Mouse (Mus musculus) lung, postnatal 0 days (tissue): Measurements from ENCODE around the gene Lin28a. TPM values are rescaled to one million over a fixed set of nuclear protein-coding genes. Genes with fewer than 3 reads are reported as not detected.

Source experiments
- ATAC-seq: fragments of 200-750 bp; cut with Nextera tagmentation; 2 replicates; pipeline ENCODE4 v1.8.0; 2017; ENCODE audit warnings: moderate library complexity
- DNase-seq: peaks from one replicate; pipeline ENCODE4 v3.0.0-alpha.2; 2016; ENCODE audit warnings: low spot score
- H3K27ac ChIP-seq: fragments of 300-500 bp; sonication (generic); 2 replicates; pipeline ENCODE4 v1.5.1; 2014; ENCODE audit warnings: antibody characterized with exemption, mild to moderate bottlenecking, low read length, mixed read lengths
- H3K27me3 ChIP-seq: fragments of 300-500 bp; sonication (generic); replicated peaks from 2 replicates; pipeline ENCODE4 v1.6.1; 2014; ENCODE audit warnings: low read length, mixed read lengths; ENCODE audit not compliant: insufficient read depth
- H3K36me3 ChIP-seq: fragments of 300-500 bp; sonication (generic); 2 replicates; pipeline ENCODE4 v1.6.1; 2014; ENCODE audit warnings: low read length, mixed read lengths; ENCODE audit not compliant: insufficient read depth
- H3K4me1 ChIP-seq: fragments of 300-500 bp; sonication (generic); 2 replicates; pipeline ENCODE4 v1.6.1; 2014; ENCODE audit warnings: antibody characterized with exemption, low read depth, low read length, mixed read lengths; ENCODE audit not compliant: insufficient read depth
- H3K4me2 ChIP-seq: fragments of 300-500 bp; sonication (generic); replicated peaks from 2 replicates; pipeline ENCODE4 v1.6.1; 2014; ENCODE audit warnings: low read depth, mild to moderate bottlenecking, low read length, moderate library complexity, mixed read lengths
- H3K4me3 ChIP-seq: fragments of 300-500 bp; sonication (generic); 2 replicates; pipeline ENCODE4 v1.5.1; 2014; ENCODE audit warnings: low read depth, low read length
- H3K9ac ChIP-seq: fragments of 300-500 bp; sonication (generic); replicated peaks from 2 replicates; pipeline ENCODE4 v1.6.1; 2014; ENCODE audit warnings: low read depth, mild to moderate bottlenecking
- H3K9me3 ChIP-seq: fragments of 300-500 bp; sonication (generic); 2 replicates; pipeline ENCODE4 v1.6.1; 2016; ENCODE audit warnings: low read length, mixed read lengths
- CTCF ChIP-seq: IDR thresholded peaks from 2 replicates; pipeline ENCODE4 v1.5.1; 2016; ENCODE audit warnings: antibody characterized with exemption, mild to moderate bottlenecking
- EP300 ChIP-seq: IDR thresholded peaks from 2 replicates; pipeline ENCODE4 v1.6.1; 2016; ENCODE audit warnings: antibody characterized with exemption, mild to moderate bottlenecking, control low read depth
- WGBS: fragments of 180-500 bp; shearing (Covaris S2); extraction: QIAGEN DNeasy Blood & Tissue Kit; methylation state at CpG from one replicate; pipeline ENCODE4 v1.1.7; 2014; 5-methylcytosine and 5-hydroxymethylcytosine counted together
- polyA plus RNA-seq: library from polyadenylated mRNA; unstranded; fragments of >200 nt; fragmentation: Nextera tagmentation; extraction: Ambion mirVana; gene quantifications from 2 replicates; pipeline ENCODE4 v1.2.1, GENCODE M21; 2015

Lin28a gene
- polyA plus RNA-seq, 1 experiment from 2014 or later: not detected

DNA sequence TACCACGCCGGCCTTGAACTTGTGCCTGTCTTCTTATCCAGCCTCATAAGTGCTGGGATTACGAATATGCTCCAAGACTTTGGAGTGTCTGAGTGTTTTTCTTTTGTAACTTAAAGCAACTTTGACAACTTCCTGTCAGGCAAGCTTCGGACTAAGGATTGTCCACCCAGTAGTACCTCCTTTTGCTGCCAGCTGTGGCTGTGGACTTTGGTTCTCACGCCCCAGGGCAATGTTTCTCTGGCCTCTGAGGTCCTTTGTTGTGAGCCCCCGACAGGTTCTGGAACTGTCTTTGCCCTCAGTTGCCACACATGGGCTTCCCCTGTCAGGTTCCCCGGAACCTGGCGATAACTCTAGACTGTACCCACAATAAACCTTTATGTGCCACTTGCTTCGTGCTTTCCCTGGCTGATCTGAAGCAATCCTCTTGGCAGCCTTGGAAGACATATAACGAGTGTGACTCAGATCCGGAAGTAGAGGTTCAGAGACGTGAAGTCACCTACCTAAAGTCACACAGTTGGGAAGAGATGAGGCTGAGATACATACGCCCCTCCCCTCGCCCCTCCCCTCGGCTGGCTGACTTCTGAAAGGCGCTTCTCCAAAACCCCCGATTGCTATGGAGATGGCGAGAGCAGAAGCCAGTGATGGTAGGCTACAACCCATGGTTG lies 42.7 kb upstream of the Lin28a start:
- H3K27ac ChIP-seq: peak overlapping the region; percentile 2; the same call in 1 of the 2 replicates
- 0 out of 2 replicates have a peak, but pooled peaks have one; percentile 13 for ATAC-seq
- no peak overlapping the region for H3K4me3 ChIP-seq

GRCm38 (mm10) chr4:134060135-134060865 lies 41.7 kb upstream of the Lin28a start, which contains the start of gene Crybg2:
TSS of gene Crybg2 (plus strand) at chr4:134060815.
- no peak within 1 kb of the TSS for H3K9ac ChIP-seq
- H3K27me3 ChIP-seq: no peaks in the 10 kb centered on the region
- H3K36me3 ChIP-seq: no peaks in the 10 kb centered on the region
- WGBS: 42% methylated on average over 28 of the region's 28 CpGs
- no peak for TF ChIP-seq CTCF
- 0 out of 2 replicates have a peak within 1 kb of the TSS, but pooled peaks have one; percentile 2 for H3K27ac ChIP-seq
- DNase-seq (no peak), ATAC-seq (no peak)
- H3K4me2 ChIP-seq: no peak within 1 kb of the TSS
- H3K4me1 ChIP-seq: no peaks in the 10 kb centered on the region
- H3K9me3 ChIP-seq: no peaks in the 10 kb centered on the region
- no peak within 1 kb of the TSS for H3K4me3 ChIP-seq

More for the DNA sequence above, 42.7 kb upstream of the Lin28a start:
- no peak overlapping the region for H3K4me2 ChIP-seq
- no peak for TF ChIP-seq EP300
- TF ChIP-seq CTCF: no peak
- DNase-seq: peak; percentile 20
- H3K36me3 ChIP-seq: no peaks in the 10 kb centered on the region
- H3K9me3 ChIP-seq: no peaks in the 10 kb centered on the region
- WGBS: 50% methylated on average over 18 of the region's 18 CpGs
- H3K27me3 ChIP-seq: no peaks in the 10 kb centered on the region
- H3K9ac ChIP-seq: no peak overlapping the region
- H3K4me1 ChIP-seq: no peaks in the 10 kb centered on the region

DNA sequence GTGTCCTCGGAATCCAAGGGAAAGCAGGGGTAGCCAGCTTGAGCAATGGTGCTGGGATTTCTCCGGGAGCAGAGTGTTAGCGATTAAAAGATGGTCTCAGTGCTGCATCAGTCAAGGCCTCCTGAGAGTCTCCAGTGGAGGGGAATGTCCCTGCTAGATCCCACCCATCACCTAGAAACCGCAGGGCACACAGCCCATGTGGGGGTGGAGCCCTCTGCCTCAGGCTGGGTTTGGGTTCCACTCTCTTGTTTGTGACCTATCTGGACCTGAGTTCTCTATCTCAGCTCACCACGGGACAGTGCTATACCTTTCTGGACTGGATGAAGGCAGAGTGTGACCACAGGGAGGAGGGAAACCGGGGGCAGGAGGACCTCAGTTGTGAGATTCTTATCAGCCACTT lies 40.3 kb upstream of the Lin28a start:
- H3K27ac ChIP-seq: no peak overlapping the region
- H3K9me3 ChIP-seq: no peaks in the 10 kb centered on the region
- no peak overlapping the region for H3K9ac ChIP-seq
- DNase-seq (no peak), ATAC-seq (no peak)
- no peak overlapping the region for H3K4me2 ChIP-seq
- no peaks in the 10 kb centered on the region for H3K36me3 ChIP-seq
- no peak overlapping the region for H3K4me3 ChIP-seq
- H3K27me3 ChIP-seq: no peaks in the 10 kb centered on the region
- WGBS: 63% methylated on average over 6 of the region's 6 CpGs
- no peaks in the 10 kb centered on the region for H3K4me1 ChIP-seq
- TF ChIP-seq EP300 (no peak), CTCF (no peak)

GRCm38 (mm10) chr4:134058166-134058715 lies 39.6 kb upstream of the Lin28a start:
- Histone ChIP-seq H3K4me3 (no peak overlapping the region), H3K27me3 (no peaks in the 10 kb centered on the region), H3K4me1 (no peaks in the 10 kb centered on the region), H3K36me3 (no peaks in the 10 kb centered on the region), H3K4me2 (peak overlapping the region; percentile 39), H3K9me3 (no peaks in the 10 kb centered on the region), H3K9ac (no peak overlapping the region), H3K27ac (no peak overlapping the region)
- TF ChIP-seq CTCF: no peak
- no peak for TF ChIP-seq EP300
- DNase-seq: no peak
- no peak for ATAC-seq
- WGBS: 36% methylated on average over 14 of the region's 14 CpGs

GRCm38 (mm10) chr4:134053538-134053937 lies 34.9 kb upstream of the Lin28a start, which contains the start of gene Zfp683:
TSS of gene Zfp683 (plus strand) at chr4:134053838.
- Histone ChIP-seq H3K4me1 (no peaks in the 10 kb centered on the region), H3K27ac (no peak within 1 kb of the TSS), H3K4me2 (no peak within 1 kb of the TSS), H3K4me3 (no peak within 1 kb of the TSS), H3K27me3 (no peaks in the 10 kb centered on the region), H3K9me3 (no peaks in the 10 kb centered on the region), H3K9ac (no peak within 1 kb of the TSS; the same call in 1 of the 2 replicates), H3K36me3 (no peaks in the 10 kb centered on the region)
- ATAC-seq (no peak), DNase-seq (no peak)
- WGBS: 82% methylated on average over 3 of the region's 3 CpGs
- TF ChIP-seq CTCF (no peak), EP300 (no peak)

DNA sequence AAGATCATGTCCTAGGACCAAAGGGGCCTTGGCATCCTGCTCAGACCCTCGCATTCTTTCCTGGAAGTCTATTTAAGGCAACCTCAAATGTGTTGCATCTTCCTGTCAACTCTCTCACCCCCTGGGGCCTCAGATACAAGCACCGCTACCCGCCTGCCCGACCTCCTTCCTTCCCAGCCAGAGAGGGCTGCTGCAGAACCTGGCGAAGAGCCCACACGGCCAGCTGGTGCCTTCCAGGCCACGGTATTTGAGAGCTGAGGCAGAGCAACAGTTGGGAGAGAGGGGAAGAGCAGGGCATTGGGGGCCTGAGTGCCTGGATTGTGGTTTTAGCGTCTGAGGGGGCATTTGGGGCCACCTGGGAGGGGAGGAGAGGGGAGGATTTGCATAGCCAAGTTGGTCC lies 33.9 kb upstream of the Lin28a start:
- DNase-seq (peak; percentile 46), ATAC-seq (no peak; the same call in 1 of the 2 replicates)
- no peak for TF ChIP-seq CTCF
- TF ChIP-seq EP300: no peak
- Histone ChIP-seq H3K27ac (no peak overlapping the region), H3K4me1 (no peaks in the 10 kb centered on the region), H3K27me3 (no peaks in the 10 kb centered on the region), H3K9me3 (no peaks in the 10 kb centered on the region), H3K9ac (no peak overlapping the region; the same call in 1 of the 2 replicates), H3K4me3 (no peak overlapping the region), H3K36me3 (no peaks in the 10 kb centered on the region), H3K4me2 (no peak overlapping the region)
- 13% methylated on average over 8 of the region's 8 CpGs for WGBS
